Mouse (Mus musculus): ENCODE data around the gene Zcchc4.
"Not testable (repeated sequence)": the region's sequence is repeated elsewhere in the genome, so short reads cannot be mapped to it uniquely, and the experiment has no call there.

The Zcchc4 gene

GRCm38 (mm10) chr5:52775237-52775636 is at the start of gene Zcchc4:
Gene Zcchc4 (plus strand): TSS chr5:52775409.
- no peak for DNase-seq

- no peak for DNase-seq
Measured at GRCm38 (mm10) chr5:52727747-52728146, 47.5 kb upstream of the Zcchc4 start.

DNA sequence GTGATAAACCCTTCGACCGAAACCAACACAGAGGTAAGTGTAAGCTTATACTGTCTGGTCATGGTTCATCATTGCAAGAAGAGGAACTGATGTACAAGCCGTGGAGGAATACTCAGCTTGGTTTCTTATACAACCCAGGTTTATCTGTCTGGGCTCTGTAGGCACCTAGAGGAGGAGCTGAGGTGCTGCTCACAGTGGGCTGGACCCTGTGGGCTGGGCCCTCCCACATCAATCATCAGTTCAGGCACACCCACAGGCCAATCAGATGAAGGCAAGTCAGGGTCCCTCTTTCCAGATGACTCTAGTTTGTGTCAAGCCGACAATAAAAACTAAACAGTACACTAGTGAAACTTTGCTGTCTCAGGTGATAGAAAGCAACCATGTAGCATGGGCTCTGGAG is 42.4 kb upstream of the Zcchc4 start:
- no peak for DNase-seq

GRCm38 (mm10) chr5:52736046-52736445 is 39.2 kb upstream of the Zcchc4 start:
- DNase-seq = no peak

DNA sequence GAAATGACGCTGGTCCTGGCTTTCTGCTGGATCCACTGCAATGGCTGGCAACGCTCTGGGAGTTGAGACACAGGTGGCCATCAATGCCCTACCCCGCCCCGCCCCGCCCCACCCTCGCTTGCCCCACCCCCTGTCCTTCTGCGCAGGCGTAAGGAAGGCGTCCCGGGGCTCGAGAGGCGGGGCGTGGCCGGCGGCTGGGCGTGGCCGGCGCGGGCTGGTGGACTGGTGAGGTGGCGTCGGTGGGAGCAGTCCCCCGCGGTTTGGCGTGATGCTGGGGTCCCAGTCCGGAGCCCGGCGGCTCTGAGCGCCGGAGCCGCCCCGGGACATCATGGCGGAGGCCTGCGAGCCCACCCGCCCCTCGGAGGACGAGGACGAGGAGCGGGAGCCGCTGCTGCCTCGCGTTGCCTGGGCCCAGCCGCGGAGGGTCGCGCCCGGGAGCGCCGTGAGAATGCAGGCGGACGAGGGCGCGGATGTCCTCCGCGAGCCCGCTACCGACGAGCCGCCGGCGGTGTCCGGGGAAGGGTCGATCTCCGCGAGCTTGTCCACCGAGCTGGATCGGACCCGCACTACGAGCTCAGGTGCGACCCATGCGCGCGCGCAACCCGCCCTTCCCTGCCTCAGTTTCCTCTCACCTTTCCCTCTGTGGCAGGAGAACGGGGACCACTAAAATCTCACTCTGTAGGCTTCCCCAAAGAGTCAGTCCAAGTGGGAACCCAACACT is 33.7 kb upstream of the Zcchc4 start, which contains the start of gene Pi4k2b:
Pi4k2b (plus strand) TSS at position 184 of the 721 bp plus-strand sequence.
- peak; percentile 46 for DNase-seq

- peak; percentile 4 for DNase-seq
Measured at GRCm38 (mm10) chr5:52742112-52742813, 32.9 kb upstream of the Zcchc4 start.

DNA sequence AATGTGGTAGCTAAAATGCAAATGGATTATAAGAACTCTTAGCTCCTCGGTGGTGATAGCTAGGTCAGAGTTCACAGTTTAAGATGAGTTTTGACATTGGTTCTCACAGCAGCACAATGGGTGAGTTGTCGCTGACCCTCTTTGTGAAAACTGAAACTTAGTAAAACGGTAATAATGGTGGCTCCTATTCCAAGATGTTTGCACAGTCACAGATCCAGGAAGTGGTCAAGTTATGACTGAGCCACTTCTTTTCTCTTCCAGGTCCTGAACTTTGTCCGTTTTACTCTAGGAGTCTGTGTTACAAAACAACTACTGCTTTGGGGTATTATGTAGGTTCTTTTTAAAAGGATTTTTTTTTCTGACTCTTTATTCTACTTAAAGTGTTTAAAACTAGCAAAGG is 32.0 kb upstream of the Zcchc4 start:
- no peak for DNase-seq

GRCm38 (mm10) chr5:52746920-52747319 is 28.3 kb upstream of the Zcchc4 start:
- DNase-seq = no peak

DNA sequence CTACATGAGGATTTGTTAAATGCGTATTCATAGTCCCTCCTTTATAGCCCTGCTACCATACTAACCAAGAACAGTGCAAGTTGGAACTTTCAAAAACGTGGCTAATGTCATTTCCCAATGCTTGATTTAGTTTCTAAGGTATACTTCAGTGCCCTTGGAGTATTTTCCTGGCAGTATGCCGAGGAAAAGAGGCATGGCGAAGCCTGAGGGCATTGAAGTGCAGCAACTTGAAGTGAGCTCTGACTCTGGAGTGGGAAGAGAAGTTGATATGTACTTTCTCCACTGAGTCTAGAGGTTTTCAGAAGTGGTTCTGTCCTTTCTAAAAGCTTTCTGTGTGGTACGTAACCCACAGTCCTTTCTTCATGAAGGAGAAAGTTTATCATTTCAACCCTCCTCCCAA is 26.5 kb upstream of the Zcchc4 start:
- DNase-seq = no peak

GRCm38 (mm10) chr5:52753146-52753545 is 22.1 kb upstream of the Zcchc4 start:
- DNase-seq = no peak

- no peak for DNase-seq
Measured at GRCm38 (mm10) chr5:52754196-52754595, 21.0 kb upstream of the Zcchc4 start.

GRCm38 (mm10) chr5:52755337-52755736 is 19.9 kb upstream of the Zcchc4 start:
- DNase-seq = no peak

- no peak for DNase-seq
Measured at GRCm38 (mm10) chr5:52755989-52756388, 19.2 kb upstream of the Zcchc4 start.

- DNase-seq = no peak
Measured at GRCm38 (mm10) chr5:52762586-52762985, 12.6 kb upstream of the Zcchc4 start.

GRCm38 (mm10) chr5:52774267-52774666 is 942 bp upstream of the Zcchc4 start:
- DNase-seq = no peak

GRCm38 (mm10) chr5:52776466-52777354 is 1.5 kb downstream of the Zcchc4 start:
- not testable (repeated sequence) for DNase-seq

- peak; percentile 91 for DNase-seq
Measured at GRCm38 (mm10) chr5:52782523-52783250, 7.5 kb downstream of the Zcchc4 start.

DNA sequence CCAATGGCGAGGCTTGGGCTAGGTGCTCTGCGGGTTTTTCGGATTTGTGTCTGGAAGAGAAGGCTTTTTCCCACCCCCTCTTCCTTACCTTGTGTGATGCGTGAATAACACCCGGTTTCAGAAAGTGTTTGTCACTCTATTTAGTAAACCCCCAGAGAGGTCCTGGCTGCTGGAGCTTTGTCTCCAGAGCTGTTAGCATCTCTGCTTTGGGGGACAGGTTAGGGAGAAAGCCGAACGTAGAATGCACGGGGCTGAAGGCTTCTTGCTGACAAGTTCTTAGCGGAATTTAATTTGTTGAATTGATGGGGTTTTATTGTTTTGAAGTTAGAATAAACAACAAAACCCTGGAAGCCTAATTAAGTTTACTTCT is 8.0 kb downstream of the Zcchc4 start:
- no peak for DNase-seq

DNA sequence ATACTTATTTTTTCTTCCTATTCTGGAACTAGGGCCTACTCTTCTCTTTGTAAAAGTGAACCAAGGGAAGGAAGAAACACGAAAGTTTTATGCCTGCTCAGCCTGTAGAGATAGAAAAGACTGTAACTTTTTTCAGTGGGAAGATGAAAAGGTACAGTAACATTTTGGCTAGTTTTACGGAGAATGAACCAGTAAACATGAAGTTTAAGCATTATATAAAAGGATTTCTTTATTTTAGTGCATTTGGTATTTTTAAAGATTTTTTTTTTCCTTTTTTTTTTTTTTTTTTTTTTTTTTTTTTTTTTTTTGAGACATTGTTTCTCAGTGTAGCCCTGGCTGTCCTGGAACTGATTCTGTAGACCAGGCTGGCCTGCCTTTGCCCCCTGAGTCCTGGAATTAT is 8.7 kb downstream of the Zcchc4 start:
- DNase-seq = no peak

- DNase-seq = no peak
Measured at GRCm38 (mm10) chr5:52786556-52787322, 11.5 kb downstream of the Zcchc4 start.

- DNase-seq = no peak
Measured at GRCm38 (mm10) chr5:52793230-52793629, 18.0 kb downstream of the Zcchc4 start.

DNA sequence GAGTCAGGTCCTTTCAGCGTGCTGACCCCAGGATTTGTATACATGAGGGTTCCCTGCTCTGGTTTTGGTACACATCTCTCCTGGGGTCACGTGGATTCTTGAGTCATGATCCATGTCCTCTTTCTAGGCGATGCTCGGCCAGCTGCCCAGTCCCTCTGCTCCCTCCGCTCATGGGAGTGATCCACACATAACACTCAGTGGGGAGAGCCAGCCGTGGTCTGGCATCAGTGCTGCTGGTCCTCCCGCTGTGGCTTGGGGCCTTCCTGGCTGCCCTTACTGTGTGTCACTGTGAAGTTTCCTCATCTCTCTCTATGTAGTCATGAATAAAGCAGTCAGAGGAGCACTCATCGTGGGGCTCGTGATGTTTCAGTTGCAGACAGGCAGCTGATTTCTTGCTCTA is 18.9 kb downstream of the Zcchc4 start:
- DNase-seq = no peak

All from right cerebral cortex, adult 18-20 months (tissue).